Mouse (Mus musculus) MEL (cell line): ENCODE measurements around the gene Amer2. TPM values are rescaled to one million over a fixed set of nuclear protein-coding genes. Genes with fewer than 3 reads are reported as not detected.

Source experiments
- DNase-seq: peaks from one replicate; pipeline ENCODE4 v3.0.0; 2011; ENCODE audit warnings: low read depth, low spot score
- H3K27ac ChIP-seq: 2 replicates; pipeline ENCODE4 v1.5.1; 2012; ENCODE audit warnings: low read depth, mild to moderate bottlenecking, control low read depth, low read length, moderate library complexity; ENCODE audit not compliant: control insufficient read depth
- H3K27me3 ChIP-seq, 2 experiments: fragments of 150-350 bp in 1 of 2; sonication (generic) in 1 of 2; 2 replicates each; pipeline ENCODE4 v1.6.1; 2012; ENCODE audit warnings: low read length in 2 of 2, mild to moderate bottlenecking in 2 of 2, improper control_type of control experiment in 1 of 2, moderate library complexity in 1 of 2; ENCODE audit not compliant: insufficient read depth in 2 of 2, control insufficient read depth in 1 of 2
- H3K36me3 ChIP-seq, 2 experiments: 2 replicates each; pipeline ENCODE4 v1.6.1; 2012 to 2014; ENCODE audit warnings: low read length in 2 of 2, improper control_type of control experiment in 1 of 2, inconsistent platforms in 1 of 2, mild to moderate bottlenecking in 1 of 2; ENCODE audit not compliant: insufficient read depth in 2 of 2, control insufficient read depth in 1 of 2
- H3K4me1 ChIP-seq, 2 experiments: fragments of 150-350 bp in 1 of 2; sonication (generic) in 1 of 2; 2 replicates each; pipeline ENCODE4 v1.6.1; 2012; ENCODE audit warnings: low read length in 2 of 2, improper control_type of control experiment in 1 of 2, mild to moderate bottlenecking in 1 of 2; ENCODE audit not compliant: insufficient read depth in 2 of 2, control insufficient read depth in 1 of 2
- H3K4me3 ChIP-seq, 2 experiments: fragments of 150-350 bp in 1 of 2; sonication (generic) in 1 of 2; 2 replicates each; pipeline ENCODE4 v1.5.1; 2012; ENCODE audit warnings: low read depth in 2 of 2, low read length in 2 of 2, mild to moderate bottlenecking in 2 of 2, moderate library complexity in 2 of 2, control low read depth in 1 of 2, improper control_type of control experiment in 1 of 2; ENCODE audit not compliant: control insufficient read depth in 1 of 2, insufficient read depth in 1 of 2
- H3K79me2 ChIP-seq: 2 replicates; pipeline ENCODE4 v1.6.1; 2012; ENCODE audit warnings: mild to moderate bottlenecking, low read length, moderate library complexity; ENCODE audit not compliant: control insufficient read depth, poor library complexity, insufficient read depth
- H3K9ac ChIP-seq: 2 replicates; pipeline ENCODE4 v1.6.1; 2012; ENCODE audit warnings: low read depth, mild to moderate bottlenecking, control low read depth, low read length, moderate library complexity; ENCODE audit not compliant: control insufficient read depth, poor library complexity, severe bottlenecking
- H3K9me3 ChIP-seq: fragments of 150-350 bp; sonication (generic); replicated peaks from 2 replicates; pipeline ENCODE4 v1.6.1; 2012; ENCODE audit warnings: mild to moderate bottlenecking, low read length, improper control_type of control experiment, moderate library complexity; ENCODE audit not compliant: insufficient read depth
- CHD1 ChIP-seq: IDR thresholded peaks from 2 replicates; pipeline ENCODE4 v1.6.1; 2012; ENCODE audit warnings: low read depth, mild to moderate bottlenecking, inconsistent platforms, low read length, improper control_type of control experiment
- E2F4 ChIP-seq: IDR thresholded peaks from 2 replicates; pipeline ENCODE4 v1.6.1; 2011; ENCODE audit warnings: low read depth, low read length, improper control_type of control experiment, borderline replicate concordance
- JUND ChIP-seq: IDR thresholded peaks from 2 replicates; pipeline ENCODE4 v1.6.1; 2011; ENCODE audit warnings: low read depth, mild to moderate bottlenecking, improper control_type of control experiment, low read length
- MAX ChIP-seq: IDR thresholded peaks from 2 replicates; pipeline ENCODE4 v1.6.1; 2011; ENCODE audit warnings: low read length, improper control_type of control experiment
- MAZ ChIP-seq: IDR thresholded peaks from 2 replicates; pipeline ENCODE4 v1.6.1; 2012; ENCODE audit warnings: low read depth, mild to moderate bottlenecking, inconsistent platforms, low read length, improper control_type of control experiment
- NRF1 ChIP-seq: IDR thresholded peaks from 2 replicates; pipeline ENCODE4 v1.6.1; 2014; ENCODE audit warnings: low read depth, mild to moderate bottlenecking, inconsistent platforms, low read length, improper control_type of control experiment, moderate library complexity; ENCODE audit not compliant: poor library complexity, insufficient read depth, severe bottlenecking
- RCOR1 ChIP-seq: IDR thresholded peaks from 2 replicates; pipeline ENCODE4 v1.6.1; 2012; ENCODE audit warnings: low read depth, mild to moderate bottlenecking, inconsistent platforms, low read length, improper control_type of control experiment
- TBP ChIP-seq: IDR thresholded peaks from 2 replicates; pipeline ENCODE4 v1.8.0; 2011; ENCODE audit warnings: low read depth, low read length, improper control_type of control experiment
- USF1 ChIP-seq: IDR thresholded peaks from 2 replicates; pipeline ENCODE4 v1.6.1; 2014; ENCODE audit warnings: low read depth, mild to moderate bottlenecking, inconsistent platforms, low read length, improper control_type of control experiment, moderate library complexity
- polyA plus RNA-seq, 2 experiments: library from polyadenylated mRNA; stranded (reverse) in 1 of 2; unstranded in 1 of 2; fragments of >175 nt in 1 of 2; fragments of >200 nt in 1 of 2; gene quantifications; 2 replicates each; pipeline versions ENCODE4 v1.2.1 to v1.2.4; 2012; ENCODE audit warnings: low replicate concordance in 2 of 2, low read depth in 1 of 2; ENCODE audit not compliant: insufficient read length in 2 of 2, insufficient read depth in 1 of 2, missing spikeins in 1 of 2
- total RNA-seq: library from RNA; depleted of rRNA; stranded (reverse); fragments of 300-350 nt; gene quantifications from 2 replicates; pipeline ENCODE4 v1.2.3, GENCODE M21; 2012

Amer2 gene
- total and polyA plus RNA-seq, 3 experiments, result 0.01 TPM; not detected in 2

DNA sequence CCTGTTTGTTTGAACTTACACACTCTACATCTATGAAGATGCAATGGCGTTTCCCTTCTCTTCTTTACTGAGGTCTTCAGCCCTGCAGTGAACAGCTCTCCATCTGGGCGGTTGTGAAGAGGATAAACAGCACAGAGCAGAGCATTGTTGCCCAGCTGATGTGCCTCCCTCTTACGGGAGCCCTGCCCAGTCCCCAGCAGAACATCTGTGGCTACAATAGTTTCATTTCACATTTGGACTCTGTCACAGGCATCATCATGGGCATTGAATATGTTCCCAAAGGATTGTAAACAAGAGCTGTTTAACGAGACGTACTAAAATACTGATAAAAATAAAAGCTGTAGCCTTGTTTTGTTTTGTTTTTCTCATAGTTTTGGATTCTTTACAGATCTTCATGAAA, 14.7 kb upstream of the Amer2 start (continued):
- TF ChIP-seq E2F4 (no peak), CHD1 (no peak)

DNA sequence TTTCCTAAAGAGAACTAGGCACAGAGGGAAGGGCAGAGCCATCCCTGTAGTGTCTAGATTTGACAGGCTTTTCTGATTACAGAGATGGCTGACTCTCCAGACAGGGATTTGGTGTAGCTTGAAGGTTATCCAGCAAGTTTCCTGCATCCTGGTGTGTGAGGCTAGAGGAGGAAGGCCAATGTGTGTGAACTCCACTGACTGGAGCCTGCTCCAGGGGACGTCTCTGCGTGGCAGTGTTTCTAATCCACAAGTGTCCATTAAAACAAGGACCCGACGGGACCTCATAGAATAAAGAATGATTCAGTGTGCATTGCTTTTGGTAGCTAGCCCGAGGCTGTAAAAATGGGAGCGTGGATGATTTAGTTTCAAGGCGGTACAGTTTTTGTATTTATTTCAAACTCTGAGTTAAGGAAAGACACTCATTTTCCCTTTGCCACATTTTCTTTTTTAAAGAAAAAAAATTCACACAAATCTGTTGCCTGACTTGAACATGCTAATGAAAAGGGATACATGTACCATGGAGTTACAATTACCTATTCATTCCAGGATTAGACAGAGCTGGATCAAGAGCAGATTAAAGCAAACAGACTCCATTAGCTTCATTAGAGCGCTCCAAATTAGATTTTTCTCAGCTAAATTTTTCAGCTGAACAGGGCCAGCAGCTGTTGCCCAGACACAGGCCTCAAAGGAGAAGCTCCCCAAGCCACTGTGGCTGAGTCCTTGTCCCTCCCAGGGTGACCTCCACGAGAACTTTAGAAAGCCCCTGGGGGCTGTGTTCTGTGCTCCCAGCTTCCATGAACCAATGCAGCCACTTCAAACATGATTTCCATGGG, 11.5 kb upstream of the Amer2 start:
- Histone ChIP-seq H3K9ac (no peak overlapping the region), H3K27me3 (no peaks in the 10 kb centered on the region), H3K4me1 (no peaks in the 10 kb centered on the region), H3K4me3 (no peak overlapping the region), H3K27ac (no peak overlapping the region), H3K36me3 (no peaks in the 10 kb centered on the region), H3K79me2 (no peaks in the 10 kb centered on the region), H3K9me3 (no peaks in the 10 kb centered on the region)
- DNase-seq, result no peak
- TF ChIP-seq RCOR1 (no peak), NRF1 (no peak), MAZ (no peak)

DNA sequence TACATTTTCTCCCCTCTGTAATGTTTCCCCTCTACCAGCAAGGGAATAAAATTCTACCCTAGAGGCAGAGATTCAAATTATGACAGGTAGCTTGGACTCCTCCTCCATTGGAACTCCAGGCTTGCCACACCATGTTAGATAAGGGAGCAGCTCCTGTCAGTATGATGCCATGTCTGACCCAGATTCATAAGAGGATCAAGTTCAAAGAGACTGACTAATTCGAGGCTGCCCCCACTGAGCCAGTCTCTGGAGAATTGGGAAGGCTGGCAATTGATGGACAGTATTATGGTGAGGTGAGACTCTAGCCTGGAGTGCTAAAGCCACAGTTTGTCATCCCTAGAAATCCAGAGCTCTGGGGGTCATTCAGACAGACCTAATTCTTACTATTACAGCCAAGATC, 6.3 kb upstream of the Amer2 start:
- Histone ChIP-seq H3K9me3 (no peaks in the 10 kb centered on the region), H3K9ac (no peak overlapping the region), H3K79me2 (no peaks in the 10 kb centered on the region), H3K36me3 (no peaks in the 10 kb centered on the region), H3K4me1 (no peaks in the 10 kb centered on the region), H3K27ac (no peak overlapping the region), H3K4me3 (no peak overlapping the region), H3K27me3 (no peaks in the 10 kb centered on the region)
- TF ChIP-seq JUND (no peak), MAX (no peak), NRF1 (no peak), E2F4 (no peak), USF1 (no peak), TBP (no peak), CHD1 (no peak)
- DNase-seq, result no peak
